Mouse (Mus musculus): Measurements from ENCODE around the gene Capn2.
A peak's percentile ranks its signal among the peaks of the same experiment; 100 is the strongest.

DNA sequence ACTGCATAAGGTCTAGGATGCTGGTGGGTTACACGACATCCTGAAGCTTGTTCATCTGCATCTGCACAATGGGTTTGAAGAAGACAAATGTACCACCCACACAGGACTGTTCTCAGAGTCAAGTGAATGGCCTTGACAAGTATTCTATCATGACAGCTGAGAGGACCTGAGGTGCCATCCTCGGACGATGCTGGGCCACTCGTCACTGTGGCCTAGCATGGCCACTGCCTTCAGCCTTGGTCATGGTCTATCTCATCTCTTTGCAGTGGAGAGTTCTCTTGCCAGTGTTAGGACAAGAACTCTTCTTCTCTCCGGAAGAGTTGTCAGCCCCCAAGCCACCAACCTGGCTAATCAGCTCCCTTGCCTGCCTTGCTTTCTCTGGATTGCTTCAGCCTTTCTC is 3.7 kb downstream of the Capn2 start:
- TF ChIP-seq E2F4 (IDR thresholded peaks at IDR 0.05; ENCODE audit: insufficient read depth) (no peak), POLR2A (IDR thresholded peaks at IDR 0.05; ENCODE audit: insufficient read length, low read depth) (peak; percentile 41), CEBPB (IDR thresholded peaks at IDR 0.05; ENCODE audit: insufficient read depth, poor library complexity, severe bottlenecking) (no peak; the same call in 1 of the 2 replicates), USF1 (IDR thresholded peaks at IDR 0.05; ENCODE audit: low read depth) (no peak), MYOD1 (IDR thresholded peaks at IDR 0.05; ENCODE audit: control insufficient read depth in 1 of 3, insufficient read length in 2 of 3, low read depth in 2 of 3) (no peak), MAX (IDR thresholded peaks at IDR 0.05; ENCODE audit: low read depth) (no peak)
